Mouse (Mus musculus) midbrain, embryonic 16.5 days (tissue): ENCODE measurements around the gene Hspb11. TPM values are rescaled to one million over a fixed set of nuclear protein-coding genes. Genes with fewer than 3 reads are reported as not detected.
A peak's percentile ranks its signal among the peaks of the same experiment; 100 is the strongest.

Experiments
- ATAC-seq: fragments of 200-750 bp; cut with Nextera tagmentation; 2 replicates; pipeline ENCODE4 v1.8.0; 2017; ENCODE audit warnings: moderate TSS enrichment
- H3K27ac ChIP-seq: fragments of 300-500 bp; sonication (generic); 2 replicates; pipeline ENCODE4 v1.5.1; 2014; ENCODE audit warnings: mild to moderate bottlenecking, low read length, mixed read lengths
- H3K27me3 ChIP-seq: fragments of 300-500 bp; sonication (generic); 2 replicates; pipeline ENCODE4 v1.6.1; 2014; ENCODE audit warnings: low read depth, low read length, mixed read lengths; ENCODE audit not compliant: control insufficient read depth, insufficient read depth
- H3K36me3 ChIP-seq: fragments of 300-500 bp; sonication (generic); 2 replicates; pipeline ENCODE4 v1.6.1; 2014; ENCODE audit warnings: mild to moderate bottlenecking, low read length, moderate library complexity, mixed read lengths; ENCODE audit not compliant: control insufficient read depth, insufficient read depth
- H3K4me1 ChIP-seq: fragments of 300-500 bp; sonication (generic); 2 replicates; pipeline ENCODE4 v1.6.1; 2014; ENCODE audit warnings: mild to moderate bottlenecking, low read length, mixed read lengths; ENCODE audit not compliant: control insufficient read depth, insufficient read depth
- H3K4me2 ChIP-seq: fragments of 300-500 bp; sonication (generic); 2 replicates; pipeline ENCODE4 v1.6.1; 2014; ENCODE audit warnings: mild to moderate bottlenecking, low read length, mixed read lengths
- H3K4me3 ChIP-seq: fragments of 300-500 bp; sonication (generic); 2 replicates; pipeline ENCODE4 v1.5.1; 2014; ENCODE audit warnings: low read depth, mild to moderate bottlenecking, low read length, moderate library complexity, mixed read lengths
- H3K9ac ChIP-seq: fragments of 300-500 bp; sonication (generic); 2 replicates; pipeline ENCODE4 v1.6.1; 2014; ENCODE audit warnings: low read depth, low read length, mixed read lengths
- H3K9me3 ChIP-seq: fragments of 300-500 bp; sonication (generic); replicated peaks from 2 replicates; pipeline ENCODE4 v1.6.1; 2014; ENCODE audit warnings: mild to moderate bottlenecking, low read length, mixed read lengths; ENCODE audit not compliant: control insufficient read depth, poor library complexity, severe bottlenecking
- WGBS: fragments of 180-500 bp; shearing (Covaris S2); extraction: QIAGEN DNeasy Blood & Tissue Kit; methylation state at CpG from one replicate; pipeline ENCODE4 v1.1.7; 2014; 5-methylcytosine and 5-hydroxymethylcytosine counted together
- polyA plus RNA-seq: library from polyadenylated mRNA; unstranded; fragments of >200 nt; fragmentation: Nextera tagmentation; extraction: Ambion mirVana; gene quantifications from 2 replicates; pipeline ENCODE4 v1.2.1, GENCODE M21; 2015

Gene Hspb11
- polyA plus RNA-seq, 1 experiment from 2014 or later: 35.6 TPM

DNA sequence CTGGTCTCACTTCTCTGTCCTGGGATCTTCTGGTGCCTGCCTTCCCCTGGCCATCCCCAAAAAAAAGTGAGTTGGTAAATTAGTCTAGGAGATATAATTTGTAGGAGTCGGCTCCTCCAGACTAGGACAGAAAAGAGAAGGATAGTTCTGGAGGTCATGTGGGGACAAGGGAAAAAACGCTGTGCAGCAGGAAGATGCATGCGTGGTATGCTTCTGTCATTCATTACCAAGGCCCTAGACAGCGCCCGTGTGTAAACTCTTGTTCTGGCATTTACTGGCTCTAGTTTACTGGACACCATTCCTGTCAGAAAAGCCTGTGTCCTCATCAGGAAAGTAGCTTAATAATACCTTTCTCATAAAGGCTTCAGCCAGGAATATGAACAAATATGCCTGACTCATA is 21.1 kb downstream of the Hspb11 start:
- ATAC-seq: no peak

DNA sequence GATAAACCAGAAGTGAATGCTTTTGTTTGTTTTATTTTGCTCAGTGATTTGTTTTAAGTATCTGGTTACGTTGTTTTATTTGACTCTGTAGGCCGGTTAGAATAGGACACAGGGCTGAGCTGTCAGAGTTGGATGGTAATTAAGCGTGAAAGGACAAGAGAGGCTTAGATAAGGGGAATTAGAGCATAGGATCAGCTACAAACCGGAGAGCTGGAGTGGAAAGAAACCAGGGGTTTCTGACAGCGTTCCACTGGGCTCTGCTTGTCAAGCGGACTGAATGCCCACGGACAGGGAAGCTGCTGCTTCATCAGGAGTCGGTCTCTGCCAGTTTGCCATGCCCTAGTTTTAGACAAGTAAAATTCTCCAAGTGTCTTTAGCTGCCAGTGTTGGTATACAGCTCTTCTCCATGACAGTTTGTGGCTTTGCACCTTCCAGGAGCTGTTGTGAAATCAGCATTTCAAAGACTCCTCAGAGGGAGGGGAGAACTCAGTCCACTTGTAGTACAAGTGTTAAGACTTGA is 24.9 kb downstream of the Hspb11 start:
- 4% methylated on average over 8 of the region's 8 CpGs for WGBS
- Histone ChIP-seq H3K4me1 (0 out of 2 replicates have a peak, but pooled peaks cover 7% of the 10 kb centered on the region), H3K4me3 (no peak overlapping the region), H3K9ac (no peak overlapping the region; the same call in 1 of the 2 replicates), H3K36me3 (no peaks in the 10 kb centered on the region), H3K27me3 (no peaks in the 10 kb centered on the region), H3K27ac (peak overlapping the region; percentile 61), H3K9me3 (no peaks in the 10 kb centered on the region), H3K4me2 (peak overlapping the region; percentile 11; the same call in 1 of the 2 replicates)
- peak; percentile 21; the same call in 1 of the 2 replicates for ATAC-seq

More for the DNA sequence above, 21.1 kb downstream of the Hspb11 start:
- WGBS: 89% methylated on average over 5 of the region's 5 CpGs
- Histone ChIP-seq H3K27me3 (no peaks in the 10 kb centered on the region), H3K4me3 (no peak overlapping the region), H3K27ac (no peak overlapping the region), H3K36me3 (no peaks in the 10 kb centered on the region; the same call in 1 of the 2 replicates), H3K4me2 (no peak overlapping the region), H3K4me1 (0 out of 2 replicates have a peak, but pooled peaks cover 7% of the 10 kb centered on the region), H3K9me3 (no peaks in the 10 kb centered on the region), H3K9ac (no peak overlapping the region)

DNA sequence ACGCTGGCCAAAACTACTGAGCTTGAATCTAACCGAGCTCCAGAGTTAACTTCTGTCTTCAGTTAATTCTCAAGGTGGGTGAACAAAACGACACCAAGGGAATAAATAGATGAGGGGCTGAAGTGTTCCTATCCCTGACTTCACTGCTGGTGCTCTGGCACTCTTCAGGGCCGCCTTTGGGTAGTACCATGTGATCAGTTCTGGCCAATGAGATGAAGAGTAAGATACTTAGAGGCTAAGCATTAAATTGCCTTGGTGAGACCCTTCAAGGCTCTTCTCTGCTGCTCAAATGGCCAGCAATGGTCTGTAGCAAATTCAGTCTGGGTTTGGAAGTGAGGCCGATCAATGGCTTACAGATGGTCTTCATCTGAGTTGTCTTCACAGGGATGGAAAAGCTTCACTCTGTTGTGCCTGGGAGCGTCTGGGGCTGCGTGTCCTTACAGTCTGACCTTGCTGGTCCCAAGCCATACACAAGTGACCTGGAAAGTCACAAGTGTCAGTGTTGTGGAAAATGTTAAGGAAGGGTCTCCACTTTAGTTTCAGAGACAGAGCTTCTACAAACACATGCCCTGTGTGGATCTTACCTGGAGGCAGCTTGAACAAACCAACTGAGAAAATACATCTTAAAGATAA is 27.6 kb downstream of the Hspb11 start:
- no peak overlapping the region for H3K4me3 ChIP-seq
- H3K27ac ChIP-seq: no peak overlapping the region
- no peak overlapping the region for H3K4me2 ChIP-seq
- no peaks in the 10 kb centered on the region for H3K9me3 ChIP-seq
- no peak overlapping the region for H3K9ac ChIP-seq
- H3K36me3 ChIP-seq: no peaks in the 10 kb centered on the region
- 79% methylated on average over 7 of the region's 7 CpGs for WGBS
- 0 out of 2 replicates have a peak, but pooled peaks cover 7% of the 10 kb centered on the region for H3K4me1 ChIP-seq
- no peak for ATAC-seq
- H3K27me3 ChIP-seq: no peaks in the 10 kb centered on the region

DNA sequence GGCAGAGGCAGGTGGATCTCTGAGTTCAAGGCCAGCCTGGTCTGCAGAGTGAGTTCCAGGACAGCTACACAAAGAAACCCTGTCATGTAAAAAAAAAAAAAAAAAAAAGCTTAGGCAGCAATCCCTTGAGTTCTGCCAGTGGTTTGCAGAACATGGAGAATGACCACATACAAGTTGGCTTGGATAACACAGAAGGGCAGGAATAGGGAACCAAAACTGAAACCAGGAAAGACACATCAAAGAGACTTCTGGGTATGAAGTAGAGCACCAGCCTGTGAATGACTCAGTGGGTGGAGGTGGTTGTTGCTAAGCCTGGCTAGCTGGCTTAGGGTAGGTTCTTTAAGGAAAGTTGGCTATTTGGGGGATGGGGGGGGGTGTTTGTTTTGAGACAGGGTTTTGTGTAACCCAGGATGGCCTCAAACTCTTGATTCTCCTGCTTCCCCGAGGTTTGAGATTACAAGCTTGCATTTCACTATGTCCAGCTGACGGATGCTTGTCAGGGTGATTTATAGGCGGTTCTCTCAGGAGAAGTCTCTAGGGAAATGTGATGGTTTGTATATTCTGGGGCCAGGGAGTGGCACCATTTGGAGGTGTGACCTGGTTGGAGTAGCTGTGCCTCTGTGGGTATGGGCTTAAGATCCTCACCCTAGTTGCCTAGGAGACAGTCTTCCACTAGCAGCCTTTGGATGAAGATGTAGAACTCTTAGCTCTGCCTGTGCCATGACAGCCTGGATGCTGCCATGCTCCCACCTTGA is 32.2 kb downstream of the Hspb11 start:
- Histone ChIP-seq H3K27ac (no peak overlapping the region), H3K4me1 (no peaks in the 10 kb centered on the region), H3K9ac (no peak overlapping the region), H3K36me3 (no peaks in the 10 kb centered on the region), H3K4me2 (no peak overlapping the region), H3K27me3 (no peaks in the 10 kb centered on the region), H3K4me3 (no peak overlapping the region), H3K9me3 (no peaks in the 10 kb centered on the region)
- no peak for ATAC-seq
- WGBS: 84% methylated on average over 3 of the region's 3 CpGs

DNA sequence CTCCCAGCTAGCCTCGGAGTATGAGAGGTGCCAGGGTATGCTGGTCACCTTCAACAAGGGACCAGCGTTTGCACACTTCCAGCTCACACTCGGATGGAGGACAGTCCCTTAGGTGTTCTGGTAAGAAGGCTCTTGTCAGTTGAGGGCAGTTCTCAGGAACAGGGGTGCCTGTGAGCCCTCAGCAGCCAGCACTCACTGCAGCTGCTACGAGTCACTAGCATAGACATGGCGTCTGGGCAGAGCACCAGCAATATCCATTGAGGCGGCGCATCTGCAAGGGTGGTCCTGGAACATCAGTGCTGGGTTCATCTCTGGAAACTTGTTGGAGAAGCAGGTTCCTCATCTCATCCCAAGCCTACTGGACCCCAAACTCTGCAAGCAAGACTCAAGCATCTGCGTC is 33.0 kb downstream of the Hspb11 start:
- H3K9me3 ChIP-seq: no peaks in the 10 kb centered on the region
- WGBS: 97% methylated on average over 8 of the region's 8 CpGs
- no peak overlapping the region for H3K9ac ChIP-seq
- H3K4me1 ChIP-seq: no peaks in the 10 kb centered on the region
- H3K36me3 ChIP-seq: no peaks in the 10 kb centered on the region
- no peak overlapping the region for H3K27ac ChIP-seq
- no peak for ATAC-seq
- H3K4me2 ChIP-seq: no peak overlapping the region
- H3K4me3 ChIP-seq: no peak overlapping the region
- H3K27me3 ChIP-seq: no peaks in the 10 kb centered on the region

DNA sequence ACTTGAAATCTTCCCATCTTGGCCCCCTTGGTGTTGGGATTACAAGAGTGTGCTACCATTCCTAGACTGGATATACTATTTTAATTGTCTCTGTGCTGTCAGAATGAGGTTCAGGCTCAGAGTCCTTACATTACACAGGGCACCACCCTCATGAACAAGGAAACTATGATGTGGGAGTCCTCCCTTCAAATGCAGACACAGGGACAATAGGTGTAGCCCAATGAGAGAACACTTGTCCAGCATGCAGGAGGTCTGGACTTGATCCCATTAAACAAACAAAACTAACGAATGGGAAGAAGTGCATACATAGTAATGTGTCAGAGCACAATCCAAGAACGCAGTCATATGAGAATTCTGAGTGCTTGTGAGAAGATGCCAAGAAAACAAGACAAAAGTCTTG is 34.1 kb downstream of the Hspb11 start:
- no peak overlapping the region for H3K4me2 ChIP-seq
- no peaks in the 10 kb centered on the region for H3K36me3 ChIP-seq
- H3K4me1 ChIP-seq: no peaks in the 10 kb centered on the region; the same call in 1 of the 2 replicates
- WGBS: 91% methylated on average over 2 of the region's 2 CpGs
- no peaks in the 10 kb centered on the region for H3K27me3 ChIP-seq
- ATAC-seq: no peak
- H3K27ac ChIP-seq: no peak overlapping the region
- no peaks in the 10 kb centered on the region for H3K9me3 ChIP-seq
- no peak overlapping the region for H3K9ac ChIP-seq
- no peak overlapping the region for H3K4me3 ChIP-seq

DNA sequence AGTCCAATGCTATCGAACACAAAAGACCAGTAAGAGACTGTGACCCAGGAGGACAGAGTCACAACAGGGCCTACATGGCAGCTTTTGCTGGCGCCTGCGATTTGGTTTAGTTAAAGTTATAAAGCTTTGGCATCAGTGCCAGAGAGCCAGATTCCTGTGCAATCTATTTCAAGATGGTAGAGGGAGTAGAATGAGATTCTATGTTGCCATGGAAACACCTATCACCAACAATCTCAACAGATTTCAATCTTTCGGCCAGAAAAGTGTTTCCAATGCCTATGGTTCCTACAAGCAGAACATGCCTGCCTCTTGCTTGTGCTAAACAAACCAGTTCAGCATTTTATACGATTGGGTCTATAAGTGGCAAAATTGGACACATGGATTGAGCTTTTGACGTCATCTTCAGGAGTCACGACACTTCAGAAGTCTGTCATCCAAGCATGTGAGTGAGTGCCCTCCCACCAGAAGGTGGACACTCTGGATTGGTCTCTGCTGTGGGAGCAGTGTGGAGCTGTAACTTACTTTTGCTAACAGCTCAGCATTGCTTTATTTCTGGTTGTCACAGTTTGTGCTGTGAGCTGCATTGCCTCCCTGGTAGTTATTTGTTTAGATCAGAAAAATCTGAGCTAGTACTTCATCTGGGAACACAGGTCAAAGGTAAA is 38.3 kb downstream of the Hspb11 start:
- Histone ChIP-seq H3K9me3 (no peaks in the 10 kb centered on the region), H3K4me1 (no peaks in the 10 kb centered on the region; the same call in 1 of the 2 replicates), H3K9ac (no peak overlapping the region), H3K4me2 (no peak overlapping the region), H3K27me3 (no peaks in the 10 kb centered on the region), H3K36me3 (no peaks in the 10 kb centered on the region), H3K4me3 (no peak overlapping the region), H3K27ac (no peak overlapping the region)
- ATAC-seq: no peak
- 82% methylated on average over 7 of the region's 7 CpGs for WGBS

DNA sequence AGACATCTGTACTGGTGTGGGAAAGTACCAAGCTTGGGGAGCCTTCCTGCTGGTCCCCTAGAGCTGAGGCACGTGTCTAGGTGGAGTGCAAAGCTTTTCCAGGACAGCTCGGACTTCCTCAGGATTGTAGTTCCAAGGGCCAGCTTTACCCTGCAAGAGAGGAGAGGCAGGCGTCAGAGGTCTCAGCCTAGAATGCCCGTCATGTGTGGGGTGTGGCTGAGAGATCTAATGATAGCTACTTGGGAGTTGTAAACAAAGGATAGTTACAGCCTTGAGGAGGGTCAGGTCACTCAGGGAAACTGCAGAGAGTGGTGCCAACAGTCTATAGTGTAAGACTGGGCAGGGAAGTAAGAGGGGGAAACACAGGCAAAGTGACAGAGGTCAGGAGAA is 38.9 kb downstream of the Hspb11 start:
- Histone ChIP-seq H3K27me3 (no peaks in the 10 kb centered on the region), H3K4me2 (no peak overlapping the region), H3K9ac (no peak overlapping the region), H3K9me3 (no peaks in the 10 kb centered on the region), H3K36me3 (no peaks in the 10 kb centered on the region), H3K4me3 (no peak overlapping the region), H3K27ac (no peak overlapping the region), H3K4me1 (no peaks in the 10 kb centered on the region; the same call in 1 of the 2 replicates)
- 70% methylated on average over 4 of the region's 4 CpGs for WGBS
- ATAC-seq: no peak
